Mouse (Mus musculus) C2C12 (cell line): ENCODE results near the gene Pmfbp1. TPM values are rescaled to one million over a fixed set of nuclear protein-coding genes. Genes with fewer than 3 reads are reported as not detected.

Source experiments
- H3K27me3 ChIP-seq: one replicate; pipeline ENCODE4 v1.6.1; 2011; ENCODE audit not compliant: control insufficient read depth, insufficient read depth, insufficient read length
- H3K36me3 ChIP-seq: one replicate; pipeline ENCODE4 v1.6.1; 2011; ENCODE audit not compliant: control insufficient read depth, insufficient read depth
- H3K4me3 ChIP-seq: one replicate; pipeline ENCODE4 v1.5.1; 2011; ENCODE audit warnings: mild to moderate bottlenecking, control low read depth; ENCODE audit not compliant: poor library complexity, insufficient read depth, severe bottlenecking
- H3K79me2 ChIP-seq: one replicate; pipeline ENCODE4 v1.6.1; 2011; ENCODE audit not compliant: control insufficient read depth, insufficient read depth
- H3K79me3 ChIP-seq: one replicate; pipeline ENCODE4 v1.6.1; 2011; ENCODE audit warnings: low read depth, control low read depth
- H3ac ChIP-seq: one replicate; pipeline ENCODE3; 2011; ENCODE audit warnings: low read depth; ENCODE audit not compliant: control insufficient read depth, insufficient read length
- CEBPB ChIP-seq: IDR thresholded peaks from one replicate; pipeline ENCODE4 v1.6.1; 2011; ENCODE audit warnings: low read depth, mild to moderate bottlenecking, control low read depth, moderate library complexity
- CTCF ChIP-seq: IDR thresholded peaks from one replicate; pipeline ENCODE4 v1.5.1; 2011; ENCODE audit not compliant: control insufficient read depth, insufficient read depth, insufficient read length
- FOSL1 ChIP-seq: IDR thresholded peaks from one replicate; pipeline ENCODE4 v1.8.0; 2011; ENCODE audit warnings: mild to moderate bottlenecking, low read length; ENCODE audit not compliant: poor library complexity, insufficient read depth, severe bottlenecking
- MAX ChIP-seq: IDR thresholded peaks from one replicate; pipeline ENCODE4 v1.6.1; 2011; ENCODE audit warnings: mild to moderate bottlenecking, control low read depth
- MYOD1 ChIP-seq: IDR thresholded peaks from one replicate; pipeline ENCODE4 v1.6.1; 2011; ENCODE audit warnings: low read depth; ENCODE audit not compliant: control insufficient read depth, insufficient read length
- MYOG ChIP-seq: IDR thresholded peaks from one replicate; pipeline ENCODE4 v1.6.1; 2011; ENCODE audit not compliant: control insufficient read depth, insufficient read length; ENCODE audit errors: extremely low read depth
- USF1 ChIP-seq: IDR thresholded peaks from one replicate; pipeline ENCODE4 v1.6.1; 2011; ENCODE audit warnings: low read depth, mild to moderate bottlenecking, control low read depth, moderate library complexity
- polyA plus RNA-seq: library from polyadenylated mRNA; unstranded; fragments of >200 nt; fragmentation: generic; extraction: Trizol; gene quantifications from one replicate; pipeline ENCODE4 v1.2.1, GENCODE M21; 2012; ENCODE audit warnings: missing spikeins

Gene Pmfbp1
- polyA plus RNA-seq, 1 experiment, result not detected

DNA sequence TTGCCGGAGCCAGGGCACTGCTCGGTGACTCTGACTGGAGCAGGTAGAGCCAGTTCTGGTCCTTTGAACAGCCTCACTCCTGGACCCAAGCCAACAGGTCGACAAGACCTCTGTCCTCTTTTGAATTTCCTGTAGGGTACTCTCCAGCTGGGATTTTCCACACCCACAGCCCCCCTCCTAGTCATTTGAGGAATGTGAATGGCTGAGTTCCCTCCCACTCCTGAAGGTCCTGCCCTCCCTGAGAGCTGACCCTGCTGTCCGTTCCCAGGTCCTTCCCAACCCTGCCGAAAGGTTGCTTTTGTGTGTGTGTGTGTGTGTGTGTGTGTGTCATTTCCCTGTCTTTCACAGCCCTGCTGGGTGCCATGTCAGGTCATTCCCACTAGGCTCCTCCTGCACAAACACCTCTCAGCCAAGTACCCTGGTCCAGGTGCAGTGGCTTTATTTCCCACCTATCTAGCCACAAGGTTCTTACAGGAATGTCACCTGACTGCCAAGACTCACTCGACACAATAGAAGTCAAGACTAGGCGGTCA lies 93.2 kb downstream of the Pmfbp1 start:
- H3K36me3 ChIP-seq, result peaks cover 3% of the 10 kb centered on the region
- no peak overlapping the region for H3K4me3 ChIP-seq
- H3K79me2 ChIP-seq, result no peaks in the 10 kb centered on the region
- TF ChIP-seq CEBPB, result no peak
- no peak for TF ChIP-seq MYOG
- no peak for TF ChIP-seq MYOD1
- no peaks in the 10 kb centered on the region for H3K79me3 ChIP-seq
- H3ac ChIP-seq, result no peak overlapping the region
- H3K27me3 ChIP-seq, result peaks cover 32% of the 10 kb centered on the region

DNA sequence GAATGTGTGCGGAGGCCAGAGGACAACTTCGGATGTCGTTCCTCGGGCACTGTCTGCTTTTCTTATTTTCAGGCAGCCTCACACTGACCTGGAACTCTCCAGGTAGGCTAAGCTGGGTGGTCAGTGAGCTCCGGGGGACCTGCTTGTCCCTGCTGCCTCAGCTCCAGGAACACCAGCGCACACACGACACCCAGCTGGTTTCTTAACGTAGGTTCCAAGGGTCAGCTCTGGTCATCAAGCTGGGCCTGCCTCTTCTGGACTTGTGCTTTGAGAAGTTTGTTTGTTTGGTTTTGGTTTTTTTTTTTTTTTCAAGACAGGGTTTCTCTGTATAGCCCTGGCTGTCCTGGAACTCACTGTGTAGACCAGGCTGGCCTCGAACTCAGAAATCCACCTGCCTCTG lies 97.1 kb downstream of the Pmfbp1 start:
- H3K79me3 ChIP-seq, result no peaks in the 10 kb centered on the region
- no peaks in the 10 kb centered on the region for H3K79me2 ChIP-seq
- peaks cover 9% of the 10 kb centered on the region for H3K27me3 ChIP-seq
- no peak overlapping the region for H3ac ChIP-seq
- H3K4me3 ChIP-seq, result no peak overlapping the region
- H3K36me3 ChIP-seq, result peaks cover 12% of the 10 kb centered on the region
- TF ChIP-seq MYOD1 (no peak), CTCF (no peak), FOSL1 (no peak), MAX (no peak), USF1 (no peak), MYOG (no peak), CEBPB (no peak)

DNA sequence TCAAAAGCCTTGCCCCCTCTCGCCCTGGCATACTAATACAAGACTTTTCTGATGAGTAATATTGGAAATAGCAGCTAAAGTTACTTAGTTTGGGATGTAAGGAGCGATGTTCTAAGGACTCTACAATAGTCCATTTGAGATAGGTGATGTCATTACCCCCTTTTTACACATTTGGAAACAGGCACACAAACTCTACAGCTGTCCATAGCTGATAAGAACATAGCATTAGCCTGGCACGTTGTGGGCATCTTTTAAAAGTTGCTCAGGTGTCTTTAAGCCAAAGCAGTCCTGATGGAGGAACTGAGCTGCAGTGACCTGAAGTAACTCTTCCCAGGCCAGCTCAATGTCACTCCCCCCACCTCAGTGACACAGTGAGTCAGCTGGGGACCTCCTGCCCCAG lies 97.5 kb downstream of the Pmfbp1 start:
- H3K79me2 ChIP-seq, result no peaks in the 10 kb centered on the region

DNA sequence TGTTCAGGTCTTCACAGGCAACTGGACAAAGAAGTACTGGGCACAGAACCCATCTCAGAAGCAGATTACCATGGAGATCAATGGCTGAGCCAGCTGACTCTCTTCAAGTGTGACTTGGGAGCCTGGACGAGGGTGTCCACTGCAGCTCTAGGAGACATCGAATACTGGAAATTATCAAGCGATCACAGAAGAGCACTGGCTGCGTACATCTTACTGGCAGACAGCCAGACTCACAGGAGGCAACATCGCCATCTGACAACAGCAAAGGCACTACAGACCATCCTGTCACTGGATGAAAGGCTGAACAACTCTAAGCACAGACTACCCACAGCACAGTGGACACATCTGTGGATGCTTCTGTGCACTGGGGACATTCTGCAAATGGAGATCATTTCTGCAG lies 98.3 kb downstream of the Pmfbp1 start:
- Histone ChIP-seq H3K36me3 (peaks cover 12% of the 10 kb centered on the region), H3K79me2 (no peaks in the 10 kb centered on the region), H3ac (no peak overlapping the region), H3K27me3 (peaks cover 5% of the 10 kb centered on the region), H3K79me3 (no peaks in the 10 kb centered on the region), H3K4me3 (no peak overlapping the region)
- TF ChIP-seq FOSL1 (no peak), CEBPB (no peak), MYOD1 (no peak), CTCF (no peak), MYOG (no peak)

More for the DNA sequence above, 97.5 kb downstream of the Pmfbp1 start:
- Histone ChIP-seq H3K4me3 (no peak overlapping the region), H3K27me3 (peaks cover 9% of the 10 kb centered on the region), H3ac (no peak overlapping the region), H3K79me3 (no peaks in the 10 kb centered on the region), H3K36me3 (peaks cover 12% of the 10 kb centered on the region)
- TF ChIP-seq CEBPB (no peak), CTCF (no peak), MYOD1 (no peak), MAX (no peak), FOSL1 (no peak), MYOG (no peak), USF1 (no peak)

Other genes with a start within 250 kb of the Pmfbp1 start
- 30.5 TPM for gene Dhx38, start 71.8 kb downstream of the Pmfbp1 start, polyA plus RNA-seq
- gene Txnl4b, start 71.9 kb downstream of the Pmfbp1 start, polyA plus RNA-seq, result 7.5 TPM
- gene Hp, start 85.1 kb downstream of the Pmfbp1 start, polyA plus RNA-seq, result not detected
- 21.9 TPM for gene Dhodh, start 114.6 kb downstream of the Pmfbp1 start, polyA plus RNA-seq
- gene Pkd1l3, start 120.5 kb downstream of the Pmfbp1 start, polyA plus RNA-seq, result not detected
- 49.7 TPM for gene Ist1, start 199.2 kb downstream of the Pmfbp1 start, polyA plus RNA-seq
- 9.9 TPM for gene Zfp821, start 211.5 kb downstream of the Pmfbp1 start, polyA plus RNA-seq
- 12.0 TPM for gene Atxn1l, start 243.7 kb downstream of the Pmfbp1 start, polyA plus RNA-seq